Mouse (Mus musculus) cerebellum, adult 2 months (tissue): ENCODE measurements around the gene Tet3.

ENCODE experiments used
- CTCF ChIP-seq: fragments of 200-500 bp; IDR thresholded peaks from 2 replicates; pipeline ENCODE4 v1.5.1; 2011; ENCODE audit warnings: low read depth, mild to moderate bottlenecking, control low read depth, low read length, moderate library complexity, borderline replicate concordance; ENCODE audit not compliant: insufficient read depth
- POLR2A ChIP-seq: fragments of 200-500 bp; IDR thresholded peaks from 2 replicates; pipeline ENCODE4 v1.6.1; 2011; ENCODE audit warnings: low read length, control low read depth, borderline replicate concordance; ENCODE audit not compliant: insufficient read depth

DNA sequence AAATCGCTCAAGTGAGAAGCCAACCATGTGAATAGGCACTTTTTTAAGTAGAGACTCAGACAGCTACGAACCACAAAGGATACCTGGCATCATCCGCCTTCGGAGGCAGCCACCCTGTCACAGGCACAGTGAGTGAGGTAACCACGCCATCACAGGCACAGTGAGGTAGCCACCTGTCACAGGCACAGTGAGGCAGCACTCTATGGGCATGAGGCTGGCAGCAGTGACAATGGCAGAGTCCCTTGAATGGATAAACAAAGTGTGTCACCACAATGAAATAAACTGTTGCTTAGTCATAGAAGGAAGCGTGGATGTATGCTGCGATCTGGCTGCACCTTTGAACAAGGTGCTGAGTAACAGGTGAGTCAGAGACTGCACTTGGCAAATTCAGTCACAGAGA is 19.7 kb upstream of the Tet3 start:
- TF ChIP-seq POLR2A (no peak), CTCF (no peak)
